Mouse (Mus musculus): ENCODE data around the gene Tbcc. TPM values are rescaled to one million over a fixed set of nuclear protein-coding genes. Genes with fewer than 3 reads are reported as not detected.

Gene Tbcc
- polyA plus RNA-seq, 1 experiment from 2014 or later: 73.7 TPM

GRCm38 (mm10) chr17:46872806-46873205, 17.7 kb upstream of the Tbcc start:
- Histone ChIP-seq H3K4me2 (ENCODE audit: low read depth, low read length) (no peak overlapping the region), H3K4me3 (ENCODE audit: low read depth, low read length) (no peak overlapping the region), H3K27me3 (ENCODE audit: control insufficient read depth, insufficient read depth, low read length) (no peaks in the 10 kb centered on the region), H3K9ac (replicated peaks; ENCODE audit: low read length) (no peak overlapping the region), H3K9me3 (replicated peaks; ENCODE audit: control insufficient read depth, low read length) (no peaks in the 10 kb centered on the region), H3K4me1 (ENCODE audit: control insufficient read depth, insufficient read depth, low read length) (no peaks in the 10 kb centered on the region), H3K36me3 (replicated peaks; ENCODE audit: control insufficient read depth, insufficient read depth, low read depth, low read length) (no peaks in the 10 kb centered on the region), H3K27ac (replicated peaks; ENCODE audit: low read depth, low read length) (no peak overlapping the region)
- WGBS: 57% methylated on average over 7 of the region's 7 CpGs
- DNase-seq (ENCODE audit: low spot score) (no peak), ATAC-seq (replicated peaks; ENCODE audit: insufficient number of reproducible peaks, low FRiP score, low TSS enrichment, low read depth) (no peak)

GRCm38 (mm10) chr17:46874133-46874532, 16.4 kb upstream of the Tbcc start:
- WGBS: 37% methylated on average over 10 of the region's 10 CpGs
- H3K4me3 ChIP-seq (ENCODE audit: low read depth, low read length): no peak overlapping the region
- no peak overlapping the region for H3K4me2 ChIP-seq (ENCODE audit: low read depth, low read length)
- DNase-seq (ENCODE audit: low spot score) (no peak), ATAC-seq (replicated peaks; ENCODE audit: insufficient number of reproducible peaks, low FRiP score, low TSS enrichment, low read depth) (no peak)
- H3K27ac ChIP-seq (replicated peaks; ENCODE audit: low read depth, low read length): no peak overlapping the region
- H3K4me1 ChIP-seq (ENCODE audit: control insufficient read depth, insufficient read depth, low read length): no peaks in the 10 kb centered on the region
- no peaks in the 10 kb centered on the region for H3K27me3 ChIP-seq (ENCODE audit: control insufficient read depth, insufficient read depth, low read length)
- no peaks in the 10 kb centered on the region for H3K9me3 ChIP-seq (replicated peaks; ENCODE audit: control insufficient read depth, low read length)
- H3K36me3 ChIP-seq (replicated peaks; ENCODE audit: control insufficient read depth, insufficient read depth, low read depth, low read length): no peaks in the 10 kb centered on the region
- no peak overlapping the region for H3K9ac ChIP-seq (replicated peaks; ENCODE audit: low read length)

- H3K4me3 ChIP-seq (ENCODE audit: low read depth, low read length): no peak overlapping the region
- H3K27me3 ChIP-seq (ENCODE audit: control insufficient read depth, insufficient read depth, low read length): no peaks in the 10 kb centered on the region
- DNase-seq (ENCODE audit: low spot score) (no peak), ATAC-seq (replicated peaks; ENCODE audit: insufficient number of reproducible peaks, low FRiP score, low TSS enrichment, low read depth) (no peak)
- no peak overlapping the region for H3K27ac ChIP-seq (replicated peaks; ENCODE audit: low read depth, low read length)
- H3K36me3 ChIP-seq (replicated peaks; ENCODE audit: control insufficient read depth, insufficient read depth, low read depth, low read length): no peaks in the 10 kb centered on the region
- no peak overlapping the region for H3K9ac ChIP-seq (replicated peaks; ENCODE audit: low read length)
- no peaks in the 10 kb centered on the region for H3K9me3 ChIP-seq (replicated peaks; ENCODE audit: control insufficient read depth, low read length)
- no peaks in the 10 kb centered on the region for H3K4me1 ChIP-seq (ENCODE audit: control insufficient read depth, insufficient read depth, low read length)
- no peak overlapping the region for H3K4me2 ChIP-seq (ENCODE audit: low read depth, low read length)
- 60% methylated on average over 3 of the region's 3 CpGs for WGBS
Observed at GRCm38 (mm10) chr17:46875626-46876025, 14.9 kb upstream of the Tbcc start.

GRCm38 (mm10) chr17:46876371-46876950, 14.0 kb upstream of the Tbcc start:
- Histone ChIP-seq H3K4me2 (ENCODE audit: low read depth, low read length) (no peak overlapping the region), H3K27ac (replicated peaks; ENCODE audit: low read depth, low read length) (no peak overlapping the region), H3K9ac (replicated peaks; ENCODE audit: low read length) (no peak overlapping the region), H3K4me3 (ENCODE audit: low read depth, low read length) (no peak overlapping the region), H3K4me1 (ENCODE audit: control insufficient read depth, insufficient read depth, low read length) (no peaks in the 10 kb centered on the region), H3K9me3 (replicated peaks; ENCODE audit: control insufficient read depth, low read length) (no peaks in the 10 kb centered on the region), H3K27me3 (ENCODE audit: control insufficient read depth, insufficient read depth, low read length) (no peaks in the 10 kb centered on the region), H3K36me3 (replicated peaks; ENCODE audit: control insufficient read depth, insufficient read depth, low read depth, low read length) (no peaks in the 10 kb centered on the region)
- 49% methylated on average over 8 of the region's 8 CpGs for WGBS
- ATAC-seq (replicated peaks; ENCODE audit: insufficient number of reproducible peaks, low FRiP score, low TSS enrichment, low read depth): no peak
- peak; percentile 44 for DNase-seq (ENCODE audit: low spot score)

- DNase-seq (ENCODE audit: low spot score): no peak
- 87% methylated on average over 5 of the region's 5 CpGs for WGBS
Observed at GRCm38 (mm10) chr17:46877061-46877460, 13.4 kb upstream of the Tbcc start.

GRCm38 (mm10) chr17:46879841-46880311, 10.6 kb upstream of the Tbcc start:
- 50% methylated on average over 14 of the region's 14 CpGs for WGBS

More at GRCm38 (mm10) chr17:46877061-46877460, 13.4 kb upstream of the Tbcc start:
- H3K27ac ChIP-seq (replicated peaks; ENCODE audit: low read depth, low read length): no peak overlapping the region
- ATAC-seq (replicated peaks; ENCODE audit: insufficient number of reproducible peaks, low FRiP score, low TSS enrichment, low read depth): no peak
- H3K4me1 ChIP-seq (ENCODE audit: control insufficient read depth, insufficient read depth, low read length): no peaks in the 10 kb centered on the region
- H3K27me3 ChIP-seq (ENCODE audit: control insufficient read depth, insufficient read depth, low read length): no peaks in the 10 kb centered on the region
- no peaks in the 10 kb centered on the region for H3K36me3 ChIP-seq (replicated peaks; ENCODE audit: control insufficient read depth, insufficient read depth, low read depth, low read length)
- H3K4me3 ChIP-seq (ENCODE audit: low read depth, low read length): no peak overlapping the region
- H3K4me2 ChIP-seq (ENCODE audit: low read depth, low read length): no peak overlapping the region
- H3K9me3 ChIP-seq (replicated peaks; ENCODE audit: control insufficient read depth, low read length): no peaks in the 10 kb centered on the region
- H3K9ac ChIP-seq (replicated peaks; ENCODE audit: low read length): no peak overlapping the region

GRCm38 (mm10) chr17:46880322-46880721, 10.2 kb upstream of the Tbcc start:
- no peaks in the 10 kb centered on the region for H3K9me3 ChIP-seq (replicated peaks; ENCODE audit: control insufficient read depth, low read length)
- no peaks in the 10 kb centered on the region for H3K36me3 ChIP-seq (replicated peaks; ENCODE audit: control insufficient read depth, insufficient read depth, low read depth, low read length)
- no peaks in the 10 kb centered on the region for H3K27me3 ChIP-seq (ENCODE audit: control insufficient read depth, insufficient read depth, low read length)
- H3K9ac ChIP-seq (replicated peaks; ENCODE audit: low read length): no peak overlapping the region
- H3K27ac ChIP-seq (replicated peaks; ENCODE audit: low read depth, low read length): no peak overlapping the region
- no peaks in the 10 kb centered on the region for H3K4me1 ChIP-seq (ENCODE audit: control insufficient read depth, insufficient read depth, low read length)
- 84% methylated on average over 2 of the region's 2 CpGs for WGBS
- ATAC-seq (replicated peaks; ENCODE audit: insufficient number of reproducible peaks, low FRiP score, low TSS enrichment, low read depth) (no peak), DNase-seq (ENCODE audit: low spot score) (no peak)
- no peak overlapping the region for H3K4me3 ChIP-seq (ENCODE audit: low read depth, low read length)
- no peak overlapping the region for H3K4me2 ChIP-seq (ENCODE audit: low read depth, low read length)

More at GRCm38 (mm10) chr17:46879841-46880311, 10.6 kb upstream of the Tbcc start:
- Histone ChIP-seq H3K4me1 (ENCODE audit: control insufficient read depth, insufficient read depth, low read length) (no peaks in the 10 kb centered on the region), H3K9me3 (replicated peaks; ENCODE audit: control insufficient read depth, low read length) (no peaks in the 10 kb centered on the region), H3K27ac (replicated peaks; ENCODE audit: low read depth, low read length) (no peak overlapping the region), H3K27me3 (ENCODE audit: control insufficient read depth, insufficient read depth, low read length) (no peaks in the 10 kb centered on the region), H3K9ac (replicated peaks; ENCODE audit: low read length) (no peak overlapping the region), H3K36me3 (replicated peaks; ENCODE audit: control insufficient read depth, insufficient read depth, low read depth, low read length) (no peaks in the 10 kb centered on the region), H3K4me3 (ENCODE audit: low read depth, low read length) (no peak overlapping the region), H3K4me2 (ENCODE audit: low read depth, low read length) (no peak overlapping the region)
- ATAC-seq (replicated peaks; ENCODE audit: insufficient number of reproducible peaks, low FRiP score, low TSS enrichment, low read depth): no peak
- DNase-seq (ENCODE audit: low spot score): peak; percentile 6

- no peaks in the 10 kb centered on the region for H3K4me1 ChIP-seq (ENCODE audit: control insufficient read depth, insufficient read depth, low read length)
- DNase-seq (ENCODE audit: low spot score): no peak
- H3K4me3 ChIP-seq (ENCODE audit: low read depth, low read length): no peak overlapping the region
- no peaks in the 10 kb centered on the region for H3K27me3 ChIP-seq (ENCODE audit: control insufficient read depth, insufficient read depth, low read length)
- H3K36me3 ChIP-seq (replicated peaks; ENCODE audit: control insufficient read depth, insufficient read depth, low read depth, low read length): no peaks in the 10 kb centered on the region
- H3K9ac ChIP-seq (replicated peaks; ENCODE audit: low read length): no peak overlapping the region
- no peak overlapping the region for H3K27ac ChIP-seq (replicated peaks; ENCODE audit: low read depth, low read length)
- no peak overlapping the region for H3K4me2 ChIP-seq (ENCODE audit: low read depth, low read length)
- WGBS: 92% methylated on average over 6 of the region's 6 CpGs
- ATAC-seq (replicated peaks; ENCODE audit: insufficient number of reproducible peaks, low FRiP score, low TSS enrichment, low read depth): no peak
- H3K9me3 ChIP-seq (replicated peaks; ENCODE audit: control insufficient read depth, low read length): no peaks in the 10 kb centered on the region
Observed at GRCm38 (mm10) chr17:46881728-46882127, 8.8 kb upstream of the Tbcc start.

All from embryonic facial prominence, embryonic 11.5 days (tissue).